Mouse (Mus musculus) adrenal gland, adult 18-20 months (tissue): ENCODE results near the gene Myo9b. TPM values are rescaled to one million over a fixed set of nuclear protein-coding genes. Genes with fewer than 3 reads are reported as not detected.
A peak's percentile ranks its signal among the peaks of the same experiment; 100 is the strongest.

Experiments
- DNase-seq, 2 experiments: peaks; one replicate each; pipeline ENCODE4 v3.0.0; 2021 to 2022; ENCODE audit warnings: low spot score in 2 of 2
- total RNA-seq, 2 experiments: library from RNA; stranded (reverse); gene quantifications; 1 replicate in 1 of 2; 2 replicates in 1 of 2; pipeline ENCODE4 v1.2.3; 2021

Myo9b gene
- total RNA-seq, 2 experiments from 2014 or later = 32.3 to 33.9 TPM

- DNase-seq = peak; percentile 85 to 88
Measured at GRCm38 (mm10) chr8:71366771-71367528, 94.4 kb downstream of the Myo9b start, which contains the start of gene Use1. Use1 (plus strand) TSS chr8:71366848.

- peak in 1 of 2 experiments; percentile 26 for DNase-seq
Measured at GRCm38 (mm10) chr8:71367529-71368176, 95.1 kb downstream of the Myo9b start.

GRCm38 (mm10) chr8:71368366-71368765 lies 95.9 kb downstream of the Myo9b start:
- no peak for DNase-seq

GRCm38 (mm10) chr8:71369040-71369718 lies 96.7 kb downstream of the Myo9b start:
- DNase-seq = no peak

GRCm38 (mm10) chr8:71370711-71371235 lies 98.3 kb downstream of the Myo9b start:
- DNase-seq = no peak

- DNase-seq = peak; percentile 98 to 99
Measured at GRCm38 (mm10) chr8:71371236-71371848, 98.8 kb downstream of the Myo9b start, which contains the start of gene Ocel1. Ocel1 (plus strand) TSS chr8:71371298.

- no peak for DNase-seq
Measured at GRCm38 (mm10) chr8:71372427-71372826, 99.9 kb downstream of the Myo9b start.

GRCm38 (mm10) chr8:71373000-71373399 lies 100.5 kb downstream of the Myo9b start:
- no peak for DNase-seq

- DNase-seq = no peak
Measured at GRCm38 (mm10) chr8:71374616-71375206, 102.2 kb downstream of the Myo9b start.

- peak; percentile 59 to 63 for DNase-seq
Measured at GRCm38 (mm10) chr8:71375581-71376422, 103.3 kb downstream of the Myo9b start.

- DNase-seq = no peak
Measured at GRCm38 (mm10) chr8:71376423-71377030, 104.0 kb downstream of the Myo9b start.

GRCm38 (mm10) chr8:71379008-71379407 lies 106.5 kb downstream of the Myo9b start:
- DNase-seq = no peak

- DNase-seq = no peak
Measured at GRCm38 (mm10) chr8:71379512-71380075, 107.1 kb downstream of the Myo9b start.

- peak in 1 of 2 experiments; percentile 31 for DNase-seq
Measured at GRCm38 (mm10) chr8:71380178-71381171, 108.0 kb downstream of the Myo9b start.

- DNase-seq = peak; percentile 70 to 73
Measured at GRCm38 (mm10) chr8:71381421-71381970, 109.0 kb downstream of the Myo9b start, which contains the start of gene Nr2f6. Nr2f6 (minus strand) TSS chr8:71381960.

GRCm38 (mm10) chr8:71381971-71382961 lies 109.8 kb downstream of the Myo9b start:
- DNase-seq = peak; percentile 84 to 87
